Mouse (Mus musculus) limb, embryonic 14.5 days (tissue): ENCODE data around the gene Klhdc4. TPM values are rescaled to one million over a fixed set of nuclear protein-coding genes. Genes with fewer than 3 reads are reported as not detected.

Experiments used
- ATAC-seq: fragments of 200-750 bp; cut with Nextera tagmentation; 2 replicates; pipeline ENCODE4 v1.8.0; 2017; ENCODE audit warnings: low read depth, moderate number of reproducible peaks, moderate TSS enrichment; ENCODE audit not compliant: low FRiP score
- DNase-seq: peaks from one replicate; pipeline ENCODE4 v3.0.0-alpha.2; 2015; ENCODE audit warnings: low spot score
- H3K27ac ChIP-seq: fragments of 300-500 bp; sonication (generic); replicated peaks from 2 replicates; pipeline ENCODE4 v1.5.1; 2014; ENCODE audit warnings: low read depth, mild to moderate bottlenecking, low read length, moderate library complexity, mixed read lengths
- H3K27me3 ChIP-seq: fragments of 300-500 bp; sonication (generic); 2 replicates; pipeline ENCODE4 v1.6.1; 2014; ENCODE audit warnings: low read length, mixed read lengths; ENCODE audit not compliant: control insufficient read depth, insufficient read depth
- H3K36me3 ChIP-seq: fragments of 300-500 bp; sonication (generic); 2 replicates; pipeline ENCODE4 v1.6.1; 2014; ENCODE audit warnings: mild to moderate bottlenecking, low read length, moderate library complexity, mixed read lengths; ENCODE audit not compliant: control insufficient read depth, insufficient read depth
- H3K4me1 ChIP-seq: fragments of 300-500 bp; sonication (generic); 2 replicates; pipeline ENCODE4 v1.6.1; 2014; ENCODE audit warnings: antibody characterized with exemption, low read length, mixed read lengths; ENCODE audit not compliant: control insufficient read depth, insufficient read depth
- H3K4me2 ChIP-seq: fragments of 300-500 bp; sonication (generic); replicated peaks from 2 replicates; pipeline ENCODE4 v1.6.1; 2014; ENCODE audit warnings: low read depth, mild to moderate bottlenecking, low read length, moderate library complexity; ENCODE audit not compliant: severe bottlenecking
- H3K4me3 ChIP-seq: fragments of 300-500 bp; sonication (generic); replicated peaks from 2 replicates; pipeline ENCODE4 v1.5.1; 2014; ENCODE audit warnings: low read length
- H3K9ac ChIP-seq: fragments of 300-500 bp; sonication (generic); 2 replicates; pipeline ENCODE4 v1.6.1; 2014; ENCODE audit warnings: mild to moderate bottlenecking, low read depth, low read length, moderate library complexity; ENCODE audit not compliant: severe bottlenecking
- H3K9me3 ChIP-seq: fragments of 300-500 bp; sonication (generic); 2 replicates; pipeline ENCODE4 v1.6.1; 2016; ENCODE audit warnings: low read length; ENCODE audit not compliant: control insufficient read depth
- POLR2A ChIP-seq: fragments of 200-500 bp; IDR thresholded peaks from 2 replicates; pipeline ENCODE4 v1.8.0; 2012; ENCODE audit warnings: inconsistent platforms, mild to moderate bottlenecking, moderate library complexity, borderline replicate concordance; ENCODE audit not compliant: insufficient read depth, insufficient read length; ENCODE audit errors: extremely low read depth
- WGBS: fragments of 180-500 bp; shearing (Covaris S2); extraction: QIAGEN DNeasy Blood & Tissue Kit; methylation state at CpG from one replicate; pipeline ENCODE4 v1.1.7; 2014; 5-methylcytosine and 5-hydroxymethylcytosine counted together
- polyA plus RNA-seq, 2 experiments: library from polyadenylated mRNA; depleted of rRNA in 1 of 2; stranded (reverse) in 1 of 2; unstranded in 1 of 2; fragments of >200 nt; fragmentation: Nextera tagmentation in 1 of 2; extraction: Ambion mirVana in 1 of 2; gene quantifications; 2 replicates each; pipeline versions ENCODE4 v1.2.1 to v1.2.3; 2012 to 2014

The Klhdc4 gene
- polyA plus RNA-seq, 2 experiments: 32.0 to 37.2 TPM

DNA sequence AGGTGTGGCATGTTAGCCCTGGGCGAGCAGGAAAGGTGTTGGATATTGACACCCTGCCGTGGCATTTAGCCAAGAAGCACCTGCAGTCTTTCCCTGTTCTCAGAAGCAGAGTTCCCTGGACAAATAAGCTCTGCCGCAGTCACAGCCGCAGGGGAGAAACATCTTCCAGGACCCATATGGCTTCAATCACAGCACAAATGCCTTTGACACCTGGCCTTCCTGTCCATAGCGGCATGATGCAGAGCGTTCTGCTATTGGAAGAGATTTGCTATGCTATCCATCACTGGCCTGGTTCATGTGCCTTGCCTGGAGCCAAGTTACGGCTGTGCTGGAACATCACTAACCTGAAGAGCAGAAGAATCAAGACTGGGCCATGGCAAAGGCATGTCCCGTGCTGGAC lies 36.0 kb upstream of the Klhdc4 start:
- Histone ChIP-seq H3K27me3 (no peaks in the 10 kb centered on the region), H3K36me3 (no peaks in the 10 kb centered on the region), H3K27ac (no peak overlapping the region), H3K9ac (no peak overlapping the region), H3K9me3 (no peaks in the 10 kb centered on the region), H3K4me2 (no peak overlapping the region), H3K4me3 (no peak overlapping the region), H3K4me1 (no peaks in the 10 kb centered on the region)
- ATAC-seq (no peak), DNase-seq (no peak)
- TF ChIP-seq POLR2A: no peak
- WGBS: 36% methylated on average over 8 of the region's 8 CpGs

DNA sequence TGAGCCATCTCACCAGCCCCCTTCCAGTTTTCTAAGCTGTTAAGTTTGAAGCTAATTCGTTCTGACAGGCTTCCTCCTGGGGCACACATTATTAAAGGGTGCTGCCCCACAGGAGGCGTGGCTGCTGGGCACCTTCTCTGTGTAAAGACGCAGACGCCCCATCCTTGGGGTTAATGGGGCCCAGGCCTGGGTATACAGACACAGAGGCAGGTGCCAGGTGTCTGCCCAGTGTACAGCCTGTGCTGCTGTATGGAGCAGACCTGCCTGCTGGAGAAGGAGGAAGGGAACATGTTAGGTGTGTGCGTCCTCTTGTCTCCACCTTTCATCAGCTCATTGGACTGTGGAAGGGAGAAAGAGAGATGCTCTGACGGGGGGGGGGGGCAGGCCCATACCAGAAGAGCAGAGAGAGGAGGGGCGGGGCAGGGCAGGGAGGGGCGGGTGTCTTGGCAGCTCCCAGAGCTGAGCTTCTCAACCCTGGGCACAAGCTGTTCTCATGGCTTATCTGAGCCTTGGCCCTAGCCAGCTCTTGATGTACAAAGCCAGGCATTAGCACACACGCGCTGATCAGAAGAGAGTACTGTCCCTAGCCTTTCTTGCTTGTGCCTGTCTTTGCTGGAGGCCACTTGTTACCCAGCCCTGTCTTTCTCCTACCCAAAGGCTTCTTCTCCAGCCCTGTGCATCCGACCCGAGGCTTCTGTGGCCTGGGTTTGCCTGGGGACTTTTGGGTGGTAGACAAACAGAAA lies 32.6 kb upstream of the Klhdc4 start:
- Histone ChIP-seq H3K9ac (no peak overlapping the region), H3K27ac (no peak overlapping the region), H3K4me2 (no peak overlapping the region), H3K27me3 (no peaks in the 10 kb centered on the region), H3K4me3 (no peak overlapping the region), H3K9me3 (no peaks in the 10 kb centered on the region), H3K4me1 (no peaks in the 10 kb centered on the region), H3K36me3 (no peaks in the 10 kb centered on the region)
- DNase-seq (no peak), ATAC-seq (no peak)
- TF ChIP-seq POLR2A: no peak
- 62% methylated on average over 10 of the region's 12 CpGs for WGBS

DNA sequence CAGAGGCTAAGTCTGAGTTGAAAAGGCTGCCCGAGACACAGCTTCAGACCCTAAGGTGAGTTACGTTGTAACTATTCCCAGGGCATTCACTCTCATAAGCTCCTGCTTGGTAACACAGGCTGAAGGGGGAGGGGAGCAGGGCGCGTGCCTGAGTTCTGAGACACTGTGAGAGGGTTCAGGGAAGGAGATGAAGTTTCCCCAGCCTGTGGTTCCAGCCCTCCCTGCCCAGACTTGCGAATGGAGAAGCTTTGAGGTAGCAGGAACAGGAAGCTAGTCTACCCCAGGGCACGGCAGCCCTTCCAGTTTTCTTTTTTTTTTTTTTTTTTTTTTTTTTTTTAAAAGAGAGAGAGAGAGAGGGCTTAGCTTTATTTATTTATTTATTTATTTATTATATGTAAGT lies 31.9 kb upstream of the Klhdc4 start:
- TF ChIP-seq POLR2A: no peak
- no peaks in the 10 kb centered on the region for H3K9me3 ChIP-seq
- H3K4me2 ChIP-seq: no peak overlapping the region
- no peaks in the 10 kb centered on the region for H3K36me3 ChIP-seq
- no peak for ATAC-seq
- DNase-seq: no peak
- H3K27ac ChIP-seq: no peak overlapping the region
- 38% methylated on average over 6 of the region's 6 CpGs for WGBS
- H3K4me1 ChIP-seq: no peaks in the 10 kb centered on the region
- no peak overlapping the region for H3K9ac ChIP-seq
- no peaks in the 10 kb centered on the region for H3K27me3 ChIP-seq
- no peak overlapping the region for H3K4me3 ChIP-seq

DNA sequence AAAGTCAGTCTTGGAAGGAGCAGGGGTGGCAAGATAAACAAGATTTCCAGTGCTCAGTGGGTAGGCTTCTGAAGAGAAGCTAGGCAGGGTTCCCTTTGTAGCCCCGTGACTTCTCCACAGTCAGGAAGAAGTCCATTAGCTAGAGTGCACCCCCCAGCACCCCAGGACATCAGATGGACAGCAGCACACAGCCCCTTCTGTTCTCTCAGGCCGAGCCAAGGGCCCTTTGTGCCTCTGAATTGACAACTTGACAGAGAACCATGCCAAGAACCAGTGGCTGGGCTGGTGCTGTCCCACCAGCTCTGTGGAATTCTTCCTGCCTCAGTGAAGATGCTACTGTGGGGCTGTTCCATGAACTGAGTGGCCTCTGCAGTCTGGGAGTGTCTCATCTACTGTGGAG lies 28.4 kb upstream of the Klhdc4 start:
- ATAC-seq: no peak
- Histone ChIP-seq H3K27ac (no peak overlapping the region), H3K4me2 (no peak overlapping the region), H3K9me3 (no peaks in the 10 kb centered on the region), H3K36me3 (no peaks in the 10 kb centered on the region), H3K4me3 (no peak overlapping the region), H3K27me3 (no peaks in the 10 kb centered on the region), H3K9ac (no peak overlapping the region), H3K4me1 (no peaks in the 10 kb centered on the region)
- DNase-seq: no peak
- no peak for TF ChIP-seq POLR2A
- WGBS: 52% methylated on average over 2 of the region's 2 CpGs

DNA sequence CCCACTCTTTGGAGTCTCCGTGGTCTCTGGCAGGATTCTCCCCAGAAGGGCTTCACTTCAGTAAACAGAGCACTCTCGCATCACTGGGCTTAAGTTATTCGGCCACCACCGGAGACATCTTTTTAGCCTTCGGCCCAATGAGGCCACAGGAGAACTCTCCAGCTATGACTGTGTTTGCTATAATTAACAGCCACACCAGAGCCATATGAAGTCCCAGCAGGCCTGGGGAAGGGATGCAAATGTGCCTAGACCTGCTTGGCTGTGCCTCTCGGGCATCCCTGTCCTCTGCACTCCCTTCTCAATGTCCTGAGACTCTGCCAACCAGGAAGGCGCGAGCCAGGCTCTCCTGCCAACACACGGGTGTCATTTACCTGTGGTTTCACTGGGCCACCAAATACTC lies 28.0 kb upstream of the Klhdc4 start:
- no peaks in the 10 kb centered on the region for H3K9me3 ChIP-seq
- no peak overlapping the region for H3K9ac ChIP-seq
- no peaks in the 10 kb centered on the region for H3K4me1 ChIP-seq
- H3K4me3 ChIP-seq: no peak overlapping the region
- ATAC-seq (no peak), DNase-seq (no peak)
- no peak for TF ChIP-seq POLR2A
- H3K27me3 ChIP-seq: no peaks in the 10 kb centered on the region
- H3K4me2 ChIP-seq: no peak overlapping the region
- no peaks in the 10 kb centered on the region for H3K36me3 ChIP-seq
- H3K27ac ChIP-seq: no peak overlapping the region
- WGBS: 69% methylated on average over 9 of the region's 9 CpGs
